ENCODE assay signal across 21 mouse cellular contexts in the genomic region with DNA sequence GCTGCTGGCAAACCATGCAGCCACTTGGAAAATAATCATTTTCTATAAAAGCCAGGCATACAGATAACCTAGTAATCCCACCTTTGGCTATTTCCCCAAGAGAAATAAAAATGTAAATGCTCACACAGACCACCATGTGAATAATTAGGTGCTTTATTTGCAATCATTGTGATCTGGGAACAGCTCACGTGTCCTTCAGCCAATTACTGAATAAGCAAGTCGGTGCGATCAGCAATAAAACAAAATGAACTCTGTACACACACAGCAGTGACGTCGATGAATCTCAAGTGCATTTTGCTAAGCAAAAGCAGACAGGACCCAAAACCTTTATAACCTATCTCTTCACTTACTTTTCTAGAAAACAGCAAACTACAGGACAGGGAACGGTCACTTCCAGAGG. TPM values are rescaled to one million over a fixed set of nuclear protein-coding genes. Genes with fewer than 3 reads are reported as not detected.
A peak's percentile ranks its signal among the peaks of the same experiment; 100 is the strongest.
DNase-seq lines count a peak whose midpoint lies in the region; ATAC-seq lines count a peak whose summit lies in the region.
"Had no signal": no experiment of that assay in that cellular context is flagged by ENCODE, and none has a peak within 500 bp of the region (broad histone marks: within the 10 kb centered on the region; RNA-seq: fewer than 3 reads in every experiment).

No protein-coding gene starts in this region.

- no peak overlapping the region for H3K4me2 ChIP-seq in hindbrain, embryonic 14.5 days (replicated peaks)
- no peak overlapping the region for H3K4me2 ChIP-seq in hindbrain, embryonic 11.5 days (replicated peaks; ENCODE audit: low read depth, low read length)
- no peak overlapping the region for H3K4me2 ChIP-seq in midbrain, embryonic 14.5 days (ENCODE audit: low read length)
- no peak overlapping the region for H3K4me2 ChIP-seq in midbrain, embryonic 16.5 days (ENCODE audit: low read length)
- H3K4me2 ChIP-seq in hindbrain, embryonic 16.5 days (ENCODE audit: low read length) = no peak overlapping the region
- H3K4me2 ChIP-seq in neural tube, embryonic 15.5 days = no peak overlapping the region
- H3K4me2 ChIP-seq in forebrain, embryonic 12.5 days = no peak overlapping the region
- H3K4me2 ChIP-seq: embryonic facial prominence, embryonic 12.5 days; heart, embryonic 12.5 days; hindbrain, embryonic 15.5 days; intestine, embryonic 15.5 days had no signal

- H3K27ac ChIP-seq in hindbrain, embryonic 14.5 days = no peak overlapping the region
- no peak overlapping the region for H3K27ac ChIP-seq in hindbrain, embryonic 11.5 days (ENCODE audit: low read depth, low read length)
- no peak overlapping the region for H3K27ac ChIP-seq in midbrain, embryonic 14.5 days (replicated peaks; ENCODE audit: low read depth, low read length)
- no peak overlapping the region for H3K27ac ChIP-seq in midbrain, embryonic 16.5 days (ENCODE audit: low read length)
- H3K27ac ChIP-seq in hindbrain, embryonic 16.5 days (ENCODE audit: low read depth, low read length) = no peak overlapping the region
- no peak overlapping the region for H3K27ac ChIP-seq in neural tube, embryonic 15.5 days (replicated peaks)
- no peak overlapping the region for H3K27ac ChIP-seq in forebrain, embryonic 12.5 days
- H3K27ac ChIP-seq: embryonic facial prominence, embryonic 12.5 days; heart, adult 2 months; hindbrain, embryonic 15.5 days; intestine, embryonic 15.5 days had no signal

- WGBS in hindbrain, embryonic 14.5 days = 53% methylated on average over 6 of the region's 6 CpGs
- WGBS in hindbrain, embryonic 11.5 days = 80% methylated on average over 6 of the region's 6 CpGs
- WGBS in midbrain, embryonic 14.5 days = 50% methylated on average over 6 of the region's 6 CpGs
- WGBS in midbrain, embryonic 16.5 days = 58% methylated on average over 6 of the region's 6 CpGs
- 55% methylated on average over 6 of the region's 6 CpGs for WGBS in hindbrain, embryonic 16.5 days
- whole genome bisulfite sequencing in neural tube, embryonic 15.5 days = 40% methylated on average over 6 of the region's 6 CpGs
- 78% methylated on average over 6 of the region's 6 CpGs for WGBS in forebrain, embryonic 12.5 days

- DNase-seq in hindbrain, embryonic 14.5 days (ENCODE audit: low spot score) = no peak
- DNase-seq in hindbrain, embryonic 11.5 days (ENCODE audit: low spot score) = no peak
- peak; percentile 30 for DNase-seq in midbrain, embryonic 14.5 days
- DNase-seq: adrenal gland, adult 2 months; adrenal gland, postnatal 25 days; cerebellum, adult 11 months; cerebellum, adult 9-10 months; cerebellum, postnatal 25 days; gastrocnemius, postnatal 10 days; heart, adult 2 months had no signal

- no peaks in the 10 kb centered on the region; the same call in 1 of the 2 replicates for H3K4me1 ChIP-seq in hindbrain, embryonic 14.5 days (replicated peaks; ENCODE audit: control insufficient read depth, insufficient read depth, low read length)
- H3K4me1 ChIP-seq in hindbrain, embryonic 11.5 days (replicated peaks; ENCODE audit: control insufficient read depth, insufficient read depth, low read length) = no peaks in the 10 kb centered on the region
- 0 out of 2 replicates have a peak, but pooled peaks cover 3% of the 10 kb centered on the region for H3K4me1 ChIP-seq in midbrain, embryonic 14.5 days (ENCODE audit: control insufficient read depth, insufficient read depth, low read length)
- no peaks in the 10 kb centered on the region for H3K4me1 ChIP-seq in midbrain, embryonic 16.5 days (ENCODE audit: control insufficient read depth, insufficient read depth, low read length)
- H3K4me1 ChIP-seq in hindbrain, embryonic 16.5 days (ENCODE audit: control insufficient read depth, insufficient read depth, low read depth, low read length) = no peaks in the 10 kb centered on the region; the same call in 1 of the 2 replicates
- H3K4me1 ChIP-seq in neural tube, embryonic 15.5 days = peaks cover 12% of the 10 kb centered on the region; the same call in 1 of the 2 replicates
- 0 out of 2 replicates have a peak, but pooled peaks cover 3% of the 10 kb centered on the region for H3K4me1 ChIP-seq in forebrain, embryonic 12.5 days
- H3K4me1 ChIP-seq: embryonic facial prominence, embryonic 12.5 days had no signal

- H3K27me3 ChIP-seq in hindbrain, embryonic 14.5 days (ENCODE audit: control insufficient read depth, insufficient read depth, low read length) = no peaks in the 10 kb centered on the region
- no peaks in the 10 kb centered on the region for H3K27me3 ChIP-seq in hindbrain, embryonic 11.5 days (ENCODE audit: control insufficient read depth, insufficient read depth, low read length)
- H3K27me3 ChIP-seq in midbrain, embryonic 14.5 days (ENCODE audit: control insufficient read depth, insufficient read depth, low read length) = no peaks in the 10 kb centered on the region
- H3K27me3 ChIP-seq in midbrain, embryonic 16.5 days (ENCODE audit: control insufficient read depth, insufficient read depth, low read depth, low read length) = no peaks in the 10 kb centered on the region
- H3K27me3 ChIP-seq in hindbrain, embryonic 16.5 days (replicated peaks; ENCODE audit: control insufficient read depth, insufficient read depth, low read length) = no peaks in the 10 kb centered on the region
- no peaks in the 10 kb centered on the region for H3K27me3 ChIP-seq in neural tube, embryonic 15.5 days (replicated peaks)
- no peaks in the 10 kb centered on the region for H3K27me3 ChIP-seq in forebrain, embryonic 12.5 days
- H3K27me3 ChIP-seq: embryonic facial prominence, embryonic 12.5 days; heart, embryonic 12.5 days; hindbrain, embryonic 15.5 days; intestine, embryonic 15.5 days had no signal

- no peaks in the 10 kb centered on the region for H3K36me3 ChIP-seq in hindbrain, embryonic 14.5 days (replicated peaks; ENCODE audit: control insufficient read depth, insufficient read depth)
- H3K36me3 ChIP-seq in hindbrain, embryonic 11.5 days (ENCODE audit: control insufficient read depth, insufficient read depth, low read length) = no peaks in the 10 kb centered on the region
- no peaks in the 10 kb centered on the region for H3K36me3 ChIP-seq in midbrain, embryonic 14.5 days (ENCODE audit: control insufficient read depth, insufficient read depth, low read length)
- H3K36me3 ChIP-seq in midbrain, embryonic 16.5 days (ENCODE audit: control insufficient read depth, insufficient read depth, low read length) = no peaks in the 10 kb centered on the region
- H3K36me3 ChIP-seq in hindbrain, embryonic 16.5 days (ENCODE audit: control insufficient read depth, insufficient read depth, low read length) = no peaks in the 10 kb centered on the region
- H3K36me3 ChIP-seq in neural tube, embryonic 15.5 days = no peaks in the 10 kb centered on the region
- H3K36me3 ChIP-seq in forebrain, embryonic 12.5 days (replicated peaks) = no peaks in the 10 kb centered on the region
- H3K36me3 ChIP-seq: embryonic facial prominence, embryonic 12.5 days; heart, embryonic 12.5 days; hindbrain, embryonic 15.5 days; intestine, embryonic 15.5 days had no signal

- no peak overlapping the region for H3K4me3 ChIP-seq in hindbrain, embryonic 14.5 days (replicated peaks; ENCODE audit: low read length)
- H3K4me3 ChIP-seq in hindbrain, embryonic 11.5 days (ENCODE audit: low read depth, low read length) = no peak overlapping the region
- no peak overlapping the region for H3K4me3 ChIP-seq in midbrain, embryonic 14.5 days (replicated peaks; ENCODE audit: low read depth, low read length)
- no peak overlapping the region for H3K4me3 ChIP-seq in midbrain, embryonic 16.5 days (ENCODE audit: low read depth, low read length)
- no peak overlapping the region for H3K4me3 ChIP-seq in hindbrain, embryonic 16.5 days (ENCODE audit: low read length)
- no peak overlapping the region for H3K4me3 ChIP-seq in neural tube, embryonic 15.5 days (replicated peaks)
- H3K4me3 ChIP-seq in forebrain, embryonic 12.5 days (replicated peaks) = no peak overlapping the region
- H3K4me3 ChIP-seq: embryonic facial prominence, embryonic 12.5 days; heart, adult 2 months; heart, embryonic 12.5 days; hindbrain, embryonic 15.5 days; intestine, embryonic 15.5 days had no signal

- H3K9ac ChIP-seq in hindbrain, embryonic 14.5 days = no peak overlapping the region
- H3K9ac ChIP-seq in hindbrain, embryonic 11.5 days (ENCODE audit: low read depth, low read length) = no peak overlapping the region
- no peak overlapping the region for H3K9ac ChIP-seq in midbrain, embryonic 14.5 days (replicated peaks; ENCODE audit: low read length)
- H3K9ac ChIP-seq in midbrain, embryonic 16.5 days (ENCODE audit: low read depth, low read length) = no peak overlapping the region
- H3K9ac ChIP-seq in hindbrain, embryonic 16.5 days (ENCODE audit: low read depth, low read length) = no peak overlapping the region
- H3K9ac ChIP-seq in neural tube, embryonic 15.5 days (replicated peaks) = no peak overlapping the region
- H3K9ac ChIP-seq in forebrain, embryonic 12.5 days = no peak overlapping the region
- H3K9ac ChIP-seq: embryonic facial prominence, embryonic 12.5 days; heart, embryonic 12.5 days; hindbrain, embryonic 15.5 days; intestine, embryonic 15.5 days had no signal

- H3K9me3 ChIP-seq in hindbrain, embryonic 14.5 days (ENCODE audit: control insufficient read depth, low read length) = no peaks in the 10 kb centered on the region
- H3K9me3 ChIP-seq in hindbrain, embryonic 11.5 days (ENCODE audit: control insufficient read depth, low read length) = no peaks in the 10 kb centered on the region
- no peaks in the 10 kb centered on the region for H3K9me3 ChIP-seq in midbrain, embryonic 14.5 days (ENCODE audit: control insufficient read depth, low read length)
- no peaks in the 10 kb centered on the region for H3K9me3 ChIP-seq in midbrain, embryonic 16.5 days (replicated peaks; ENCODE audit: control insufficient read depth, low read length, poor library complexity, severe bottlenecking)
- no peaks in the 10 kb centered on the region for H3K9me3 ChIP-seq in hindbrain, embryonic 16.5 days (ENCODE audit: control insufficient read depth, low read length)
- no peaks in the 10 kb centered on the region for H3K9me3 ChIP-seq in neural tube, embryonic 15.5 days (replicated peaks)
- no peaks in the 10 kb centered on the region for H3K9me3 ChIP-seq in forebrain, embryonic 12.5 days
- H3K9me3 ChIP-seq: embryonic facial prominence, embryonic 12.5 days; heart, embryonic 12.5 days; hindbrain, embryonic 15.5 days; intestine, embryonic 15.5 days had no signal

- peak; percentile 47; the same call in 1 of the 2 replicates for ATAC-seq in hindbrain, embryonic 14.5 days (ENCODE audit: low FRiP score)
- no peak for ATAC-seq in hindbrain, embryonic 11.5 days (ENCODE audit: low FRiP score)
- ATAC-seq in midbrain, embryonic 14.5 days (ENCODE audit: low FRiP score, low TSS enrichment) = no peak
- no peak for ATAC-seq in midbrain, embryonic 16.5 days
- ATAC-seq in hindbrain, embryonic 16.5 days = 0 out of 2 replicates have a peak, but pooled peaks have one; percentile 24
- peak; percentile 53; the same call in 1 of the 2 replicates for ATAC-seq in neural tube, embryonic 15.5 days (ENCODE audit: low FRiP score)
- ATAC-seq in forebrain, embryonic 12.5 days (ENCODE audit: low FRiP score) = no peak; the same call in 1 of the 2 replicates
- ATAC-seq: forebrain, embryonic 16.5 days; intestine, embryonic 15.5 days had no signal

RNA-seq across cellular contexts. Expression of a gene that starts 31.7 kb away (rescaled TPM):
- polyA plus RNA-seq in hindbrain, embryonic 14.5 days (2014; fragmentation: Nextera tagmentation; extraction: Ambion mirVana) = 1.9 and 2.0 TPM in 2 replicates
- 0.21 and 0.32 TPM in 2 replicates for polyA plus RNA-seq in hindbrain, embryonic 11.5 days (2014; fragmentation: Nextera tagmentation; extraction: Ambion mirVana)
- polyA plus RNA-seq in midbrain, embryonic 14.5 days (2014; fragmentation: Nextera tagmentation; extraction: Ambion mirVana) = 1.5 and 2.0 TPM in 2 replicates
- 1.6 TPM in 2 replicates for polyA plus RNA-seq in midbrain, embryonic 16.5 days (2015; fragmentation: Nextera tagmentation; extraction: Ambion mirVana)
- 1.9 and 2.6 TPM in 2 replicates for polyA plus RNA-seq in hindbrain, embryonic 16.5 days (2015; fragmentation: Nextera tagmentation; extraction: Ambion mirVana)
- polyA plus RNA-seq in neural tube, embryonic 15.5 days (2015; fragmentation: Nextera tagmentation; extraction: Ambion mirVana) = 1.8 and 2.0 TPM in 2 replicates
- 0.29 TPM in 2 replicates for polyA plus RNA-seq in forebrain, embryonic 12.5 days (2016; fragmentation: Nextera tagmentation; extraction: Ambion mirVana)

RNA-seq across cellular contexts. Expression of a gene that starts 50.2 kb away (rescaled TPM):
- polyA plus RNA-seq in hindbrain, embryonic 14.5 days (2014; fragmentation: Nextera tagmentation; extraction: Ambion mirVana) = not detected in 2 replicates
- not detected in 2 replicates for polyA plus RNA-seq in hindbrain, embryonic 11.5 days (2014; fragmentation: Nextera tagmentation; extraction: Ambion mirVana)
- not detected in 2 replicates for polyA plus RNA-seq in midbrain, embryonic 14.5 days (2014; fragmentation: Nextera tagmentation; extraction: Ambion mirVana)
- not detected in 2 replicates for polyA plus RNA-seq in midbrain, embryonic 16.5 days (2015; fragmentation: Nextera tagmentation; extraction: Ambion mirVana)
- not detected in 2 replicates for polyA plus RNA-seq in hindbrain, embryonic 16.5 days (2015; fragmentation: Nextera tagmentation; extraction: Ambion mirVana)
- not detected in 2 replicates for polyA plus RNA-seq in neural tube, embryonic 15.5 days (2015; fragmentation: Nextera tagmentation; extraction: Ambion mirVana)
- not detected in 2 replicates for polyA plus RNA-seq in forebrain, embryonic 12.5 days (2016; fragmentation: Nextera tagmentation; extraction: Ambion mirVana)
- polyA plus RNA-seq: adrenal gland, adult 2 months; embryonic facial prominence, embryonic 12.5 days; forebrain, embryonic 11.5 days; forebrain, embryonic 16.5 days; heart, adult 2 months; heart, embryonic 12.5 days; heart, embryonic 16.5 days; hindbrain, embryonic 15.5 days; intestine, embryonic 15.5 days had no signal

Comparison
In these comparisons a context has a peak if more than half of its experiments do, and no peak if none do; other contexts are left out.
1. ATAC-seq: peak in hindbrain, embryonic 14.5 days (single experiment), hindbrain, embryonic 16.5 days (single experiment) and neural tube, embryonic 15.5 days (single experiment); none in hindbrain, embryonic 11.5 days (single experiment), midbrain, embryonic 14.5 days (single experiment), midbrain, embryonic 16.5 days (single experiment) and forebrain, embryonic 12.5 days (single experiment).